Mouse (Mus musculus): ENCODE measurements around the gene Wdr18.

DNA sequence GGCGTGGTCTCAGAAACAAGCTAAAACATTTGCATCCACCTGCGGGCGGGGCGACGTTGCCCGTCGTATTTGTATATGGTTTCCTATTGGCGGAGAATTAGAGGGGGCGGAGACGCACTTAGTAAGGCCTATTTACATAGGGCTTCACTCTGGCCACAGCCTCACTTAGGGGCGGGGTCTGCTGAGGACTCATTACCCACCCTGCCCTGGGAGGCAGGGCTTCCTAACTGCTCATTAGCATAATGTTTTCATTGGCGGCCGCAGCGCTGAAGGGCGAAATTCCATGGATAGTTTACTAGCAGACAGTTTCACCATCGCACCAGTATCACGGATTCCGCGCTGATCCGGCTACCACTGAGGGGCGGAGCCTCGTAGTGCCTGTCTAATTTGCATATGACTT, 24.9 kb downstream of the Wdr18 start:
- TF ChIP-seq CTCF (IDR thresholded peaks at IDR 0.05; ENCODE audit: low read depth, low read length) = no peak
- no peak for TF ChIP-seq POLR2AphosphoS5 (IDR thresholded peaks at IDR 0.05; ENCODE audit: insufficient replicate concordance, low read depth, low read length)
- TF ChIP-seq TAL1 (conservative IDR thresholded peaks at IDR 0.05; ENCODE audit: low read depth, low read length) = no peak
- TF ChIP-seq GATA1 (IDR thresholded peaks at IDR 0.05; ENCODE audit: borderline replicate concordance, low read length) = no peak

Data from G1E (cell line).